In genomic region chr1:59487651-59488051, GRCm38 (mm10) we compare ENCODE assay signal across 8 mouse cellular contexts. TPM values are rescaled to one million over a fixed set of nuclear protein-coding genes. Genes with fewer than 3 reads are reported as not detected.
DNase-seq lines count a peak whose midpoint lies in the region; ATAC-seq lines count a peak whose summit lies in the region.

No protein-coding gene starts in this region.

- peaks cover 16% of the 10 kb centered on the region for H3K27me3 ChIP-seq in heart, embryonic 11.5 days (ENCODE audit: control insufficient read depth, insufficient read depth, low read length)
- H3K27me3 ChIP-seq in kidney, embryonic 15.5 days = no peaks in the 10 kb centered on the region

- 6% methylated on average over 10 of the region's 10 CpGs for WGBS in heart, embryonic 11.5 days (ENCODE audit: insufficient replicate concordance)
- 6% methylated on average over 10 of the region's 10 CpGs for WGBS in kidney, embryonic 15.5 days

- peak overlapping the region; percentile 20; the same call in 1 of the 2 replicates for H3K4me3 ChIP-seq in heart, embryonic 11.5 days (ENCODE audit: low read depth, low read length)
- peak overlapping the region; percentile 30 for H3K4me3 ChIP-seq in kidney, embryonic 15.5 days (replicated peaks)

- H3K4me1 ChIP-seq in heart, embryonic 11.5 days (ENCODE audit: control insufficient read depth, insufficient read depth, low read length) = peaks cover 31% of the 10 kb centered on the region
- peaks cover 59% of the 10 kb centered on the region for H3K4me1 ChIP-seq in kidney, embryonic 15.5 days

- peak overlapping the region; percentile 59 for H3K27ac ChIP-seq in heart, embryonic 11.5 days (ENCODE audit: low read depth, low read length)
- H3K27ac ChIP-seq in kidney, embryonic 15.5 days = peak overlapping the region; percentile 42; the same call in 1 of the 2 replicates

- no peak for ATAC-seq in heart, embryonic 11.5 days (replicated peaks; ENCODE audit: insufficient number of reproducible peaks, low FRiP score, low TSS enrichment)
- no peak for ATAC-seq in kidney, embryonic 15.5 days (replicated peaks; ENCODE audit: low FRiP score)
- peak; percentile 26; the same call in 1 of the 2 replicates for ATAC-seq in megakaryocyte progenitor cell, adult 5-6 weeks (replicated peaks; ENCODE audit: poor library complexity)

- H3K9me3 ChIP-seq in heart, embryonic 11.5 days (replicated peaks; ENCODE audit: control insufficient read depth, low read length) = no peaks in the 10 kb centered on the region
- H3K9me3 ChIP-seq in kidney, embryonic 15.5 days (replicated peaks) = no peaks in the 10 kb centered on the region

- H3K9ac ChIP-seq in heart, embryonic 11.5 days (ENCODE audit: low read depth, low read length) = 0 out of 2 replicates have a peak overlapping the region, but pooled peaks have one; percentile 35
- peak overlapping the region; percentile 30; the same call in 1 of the 2 replicates for H3K9ac ChIP-seq in kidney, embryonic 15.5 days

- peak; percentile 26 to 38 for DNase-seq in cerebellum, postnatal 10 days
- DNase-seq in cerebellum, adult 11-12 months = no peak
- DNase-seq in embryo, embryonic 10.5 days (ENCODE audit: low spot score) = peak; percentile 70
- no peak for DNase-seq in thymus, postnatal 14 days
- no peak for DNase-seq in thymus, adult 18-20 months

- no peaks in the 10 kb centered on the region; the same call in 1 of the 2 replicates for H3K36me3 ChIP-seq in heart, embryonic 11.5 days (ENCODE audit: control insufficient read depth, insufficient read depth, low read length)
- H3K36me3 ChIP-seq in kidney, embryonic 15.5 days = peaks cover 28% of the 10 kb centered on the region

- peak overlapping the region; percentile 60 for H3K4me2 ChIP-seq in heart, embryonic 11.5 days
- peak overlapping the region; percentile 54 for H3K4me2 ChIP-seq in kidney, embryonic 15.5 days

RNA-seq across cellular contexts. Expression of gene Fzd7, which starts 5.4 kb away (rescaled TPM):
- 4.5 and 6.0 TPM in 2 replicates for polyA plus RNA-seq in heart, embryonic 11.5 days (2014; fragmentation: Nextera tagmentation; extraction: Ambion mirVana)
- 19.1 and 19.5 TPM in 2 replicates for polyA plus RNA-seq in kidney, embryonic 15.5 days (2015; fragmentation: Nextera tagmentation; extraction: Ambion mirVana)
- total RNA-seq in megakaryocyte progenitor cell, adult 5-6 weeks (2015) = 6.7 and 7.5 TPM in 2 replicates
- 4.2 and 7.0 TPM in 2 replicates for total RNA-seq in megakaryocyte progenitor cell, adult 5-6 weeks (2017)

RNA-seq across cellular contexts. Expression of gene Gm973, which starts 28.4 kb away (rescaled TPM):
- polyA plus RNA-seq in heart, embryonic 11.5 days (2014; fragmentation: Nextera tagmentation; extraction: Ambion mirVana) = 0.17 TPM in 1 of 2 replicates, not detected in the other
- 0.73 and 0.85 TPM in 2 replicates for polyA plus RNA-seq in kidney, embryonic 15.5 days (2015; fragmentation: Nextera tagmentation; extraction: Ambion mirVana)
- 0.30 TPM in 1 of 2 replicates, not detected in the other for total RNA-seq in megakaryocyte progenitor cell, adult 5-6 weeks (2015)
- total RNA-seq in megakaryocyte progenitor cell, adult 5-6 weeks (2017) = 0.20 TPM in 1 of 2 replicates, not detected in the other

Comparison
In these comparisons a context has a peak if more than half of its experiments do, and no peak if none do; other contexts are left out.
1. DNase-seq: peak in cerebellum, postnatal 10 days (2 of 2) and embryo, embryonic 10.5 days (single experiment); none in cerebellum, adult 11-12 months (single experiment), thymus, postnatal 14 days (single experiment) and thymus, adult 18-20 months (0 of 2).